In genomic region chr1:68831575-68831974, GRCm38 (mm10) we compare ENCODE assay signal across 15 mouse cellular contexts.
"Had no signal": no experiment of that assay in that cellular context is flagged by ENCODE, and none has a peak within 500 bp of the region (broad histone marks: within the 10 kb centered on the region; RNA-seq: fewer than 3 reads in every experiment).

No protein-coding gene starts in this region.

- DNase-seq: kidney, adult 8-10 months; kidney, postnatal 25 days; lung, embryonic 14.5 days; lung, postnatal 10 days; lung, postnatal 4 days; right cerebral cortex, postnatal 4 days; spleen, adult 18-20 months; thymus, adult 18-20 months; thymus, postnatal 14 days had no signal

- H3K36me3 ChIP-seq: limb, embryonic 15.5 days; liver, embryonic 12.5 days; neural tube, embryonic 15.5 days had no signal

- H3K4me3 ChIP-seq: left cerebral cortex, adult 2 months; limb, embryonic 15.5 days; liver, embryonic 12.5 days; myocyte; neural tube, embryonic 15.5 days had no signal

- H3K9ac ChIP-seq: limb, embryonic 15.5 days; liver, embryonic 12.5 days; lung, embryonic 14.5 days; neural tube, embryonic 15.5 days had no signal

- H3K4me2 ChIP-seq: limb, embryonic 15.5 days; liver, embryonic 12.5 days; lung, embryonic 14.5 days; neural tube, embryonic 15.5 days had no signal

- H3K9me3 ChIP-seq: limb, embryonic 15.5 days; liver, embryonic 12.5 days; neural tube, embryonic 15.5 days had no signal

- H3K27ac ChIP-seq: left cerebral cortex, adult 2 months; limb, embryonic 15.5 days; liver, embryonic 12.5 days; neural tube, embryonic 15.5 days had no signal

- H3K27me3 ChIP-seq: limb, embryonic 15.5 days; liver, embryonic 12.5 days; neural tube, embryonic 15.5 days had no signal

- ATAC-seq: intestine, postnatal 0 days; liver, embryonic 12.5 days had no signal

- H3K4me1 ChIP-seq: limb, embryonic 15.5 days; liver, embryonic 12.5 days; neural tube, embryonic 15.5 days had no signal
